Mouse (Mus musculus): ENCODE measurements around the gene Col26a1. TPM values are rescaled to one million over a fixed set of nuclear protein-coding genes. Genes with fewer than 3 reads are reported as not detected.

Gene Col26a1
- polyA plus RNA-seq, 1 experiment from 2014 or later, result 73.0 TPM

GRCm38 (mm10) chr5:136784531-136784930, 98.5 kb downstream of the Col26a1 start:
- 81% methylated on average over 8 of the region's 8 CpGs for WGBS
- no peak for DNase-seq (ENCODE audit: low spot score)
- Histone ChIP-seq H3K9me3 (no peaks in the 10 kb centered on the region), H3K4me3 (no peak overlapping the region), H3K4me1 (replicated peaks) (no peaks in the 10 kb centered on the region), H3K36me3 (no peaks in the 10 kb centered on the region), H3K27me3 (ENCODE audit: insufficient read depth, poor library complexity, severe bottlenecking) (no peaks in the 10 kb centered on the region), H3K27ac (no peak overlapping the region)

GRCm38 (mm10) chr5:136782600-136782999, 100.4 kb downstream of the Col26a1 start:
- Histone ChIP-seq H3K36me3 (no peaks in the 10 kb centered on the region), H3K27me3 (ENCODE audit: insufficient read depth, poor library complexity, severe bottlenecking) (no peaks in the 10 kb centered on the region), H3K9me3 (0 out of 2 replicates have a peak, but pooled peaks cover under 1% of the 10 kb centered on the region), H3K27ac (no peak overlapping the region), H3K4me3 (no peak overlapping the region), H3K4me1 (replicated peaks) (no peaks in the 10 kb centered on the region)
- 67% methylated on average over 13 of the region's 13 CpGs for WGBS
- DNase-seq (ENCODE audit: low spot score), result no peak

- H3K9me3 ChIP-seq, result peaks cover 11% of the 10 kb centered on the region; the same call in 1 of the 2 replicates
- WGBS, result 46% methylated on average over 10 of the region's 10 CpGs
- H3K4me3 ChIP-seq, result no peak overlapping the region
- peak; percentile 63 for DNase-seq (ENCODE audit: low spot score)
- no peaks in the 10 kb centered on the region for H3K4me1 ChIP-seq (replicated peaks)
- H3K36me3 ChIP-seq, result no peaks in the 10 kb centered on the region
- no peaks in the 10 kb centered on the region for H3K27me3 ChIP-seq (ENCODE audit: insufficient read depth, poor library complexity, severe bottlenecking)
- H3K27ac ChIP-seq, result no peak overlapping the region
Observed at GRCm38 (mm10) chr5:136780465-136780864, 102.5 kb downstream of the Col26a1 start.

- Histone ChIP-seq H3K4me3 (no peak overlapping the region), H3K36me3 (no peaks in the 10 kb centered on the region), H3K27me3 (ENCODE audit: insufficient read depth, poor library complexity, severe bottlenecking) (no peaks in the 10 kb centered on the region), H3K27ac (no peak overlapping the region), H3K4me1 (replicated peaks) (no peaks in the 10 kb centered on the region), H3K9me3 (peaks cover 16% of the 10 kb centered on the region; the same call in 1 of the 2 replicates)
- WGBS, result 89% methylated on average over 6 of the region's 6 CpGs
- DNase-seq (ENCODE audit: low spot score), result no peak
Observed at GRCm38 (mm10) chr5:136779946-136780345, 103.1 kb downstream of the Col26a1 start.

GRCm38 (mm10) chr5:136775548-136775947, 107.5 kb downstream of the Col26a1 start:
- 87% methylated on average over 3 of the region's 3 CpGs for WGBS
- H3K9me3 ChIP-seq, result peaks cover 24% of the 10 kb centered on the region; the same call in 1 of the 2 replicates
- no peak overlapping the region for H3K4me3 ChIP-seq
- DNase-seq (ENCODE audit: low spot score), result no peak
- no peaks in the 10 kb centered on the region for H3K36me3 ChIP-seq
- H3K27me3 ChIP-seq (ENCODE audit: insufficient read depth, poor library complexity, severe bottlenecking), result no peaks in the 10 kb centered on the region
- H3K27ac ChIP-seq, result no peak overlapping the region
- 0 out of 2 replicates have a peak, but pooled peaks cover 4% of the 10 kb centered on the region for H3K4me1 ChIP-seq (replicated peaks)

- no peak overlapping the region for H3K4me3 ChIP-seq
- 61% methylated on average over 22 of the region's 22 CpGs for WGBS
- H3K27me3 ChIP-seq (ENCODE audit: insufficient read depth, poor library complexity, severe bottlenecking), result no peaks in the 10 kb centered on the region
- H3K36me3 ChIP-seq, result no peaks in the 10 kb centered on the region
- no peak for DNase-seq (ENCODE audit: low spot score)
- H3K9me3 ChIP-seq, result peaks cover 24% of the 10 kb centered on the region; the same call in 1 of the 2 replicates
- no peak overlapping the region for H3K27ac ChIP-seq
- H3K4me1 ChIP-seq (replicated peaks), result peaks cover 12% of the 10 kb centered on the region
Observed at GRCm38 (mm10) chr5:136773044-136774039, 109.7 kb downstream of the Col26a1 start.

GRCm38 (mm10) chr5:136771132-136771531, 111.9 kb downstream of the Col26a1 start:
- WGBS, result 93% methylated on average over 10 of the region's 10 CpGs
- H3K27me3 ChIP-seq (ENCODE audit: insufficient read depth, poor library complexity, severe bottlenecking), result no peaks in the 10 kb centered on the region
- no peak for DNase-seq (ENCODE audit: low spot score)
- H3K4me3 ChIP-seq, result no peak overlapping the region
- H3K4me1 ChIP-seq (replicated peaks), result peaks cover 16% of the 10 kb centered on the region
- no peak overlapping the region for H3K27ac ChIP-seq
- no peaks in the 10 kb centered on the region for H3K36me3 ChIP-seq
- peaks cover 17% of the 10 kb centered on the region; the same call in 1 of the 2 replicates for H3K9me3 ChIP-seq

GRCm38 (mm10) chr5:136767304-136767703, 115.7 kb downstream of the Col26a1 start:
- no peak overlapping the region for H3K4me3 ChIP-seq
- DNase-seq (ENCODE audit: low spot score), result no peak
- no peaks in the 10 kb centered on the region for H3K9me3 ChIP-seq
- 84% methylated on average over 9 of the region's 9 CpGs for WGBS
- peaks cover 12% of the 10 kb centered on the region for H3K4me1 ChIP-seq (replicated peaks)
- H3K27me3 ChIP-seq (ENCODE audit: insufficient read depth, poor library complexity, severe bottlenecking), result no peaks in the 10 kb centered on the region
- no peak overlapping the region for H3K27ac ChIP-seq
- H3K36me3 ChIP-seq, result no peaks in the 10 kb centered on the region

- WGBS, result 44% methylated on average over 8 of the region's 8 CpGs
- H3K4me3 ChIP-seq, result no peak overlapping the region
- DNase-seq (ENCODE audit: low spot score), result no peak
- H3K27me3 ChIP-seq (ENCODE audit: insufficient read depth, poor library complexity, severe bottlenecking), result no peaks in the 10 kb centered on the region
- H3K27ac ChIP-seq, result no peak overlapping the region
- no peaks in the 10 kb centered on the region for H3K36me3 ChIP-seq
- no peaks in the 10 kb centered on the region for H3K9me3 ChIP-seq
- peaks cover 4% of the 10 kb centered on the region for H3K4me1 ChIP-seq (replicated peaks)
Observed at GRCm38 (mm10) chr5:136764157-136764669, 118.8 kb downstream of the Col26a1 start.

- Histone ChIP-seq H3K9me3 (no peaks in the 10 kb centered on the region), H3K27ac (no peak overlapping the region), H3K4me1 (replicated peaks) (no peaks in the 10 kb centered on the region), H3K4me3 (no peak overlapping the region), H3K27me3 (ENCODE audit: insufficient read depth, poor library complexity, severe bottlenecking) (no peaks in the 10 kb centered on the region), H3K36me3 (no peaks in the 10 kb centered on the region)
- DNase-seq (ENCODE audit: low spot score), result no peak
- 72% methylated on average over 6 of the region's 6 CpGs for WGBS
Observed at GRCm38 (mm10) chr5:136760345-136760744, 122.7 kb downstream of the Col26a1 start.

- WGBS, result 53% methylated on average over 6 of the region's 6 CpGs
- no peak overlapping the region for H3K27ac ChIP-seq
- H3K4me1 ChIP-seq (replicated peaks), result no peaks in the 10 kb centered on the region
- H3K27me3 ChIP-seq (ENCODE audit: insufficient read depth, poor library complexity, severe bottlenecking), result no peaks in the 10 kb centered on the region
- no peaks in the 10 kb centered on the region for H3K9me3 ChIP-seq
- H3K36me3 ChIP-seq, result 0 out of 2 replicates have a peak, but pooled peaks cover under 1% of the 10 kb centered on the region
- no peak for DNase-seq (ENCODE audit: low spot score)
- no peak overlapping the region for H3K4me3 ChIP-seq
Observed at GRCm38 (mm10) chr5:136759781-136760180, 123.2 kb downstream of the Col26a1 start.

- Histone ChIP-seq H3K4me3 (no peak overlapping the region), H3K27ac (no peak overlapping the region), H3K4me1 (replicated peaks) (no peaks in the 10 kb centered on the region), H3K36me3 (peaks cover 31% of the 10 kb centered on the region), H3K9me3 (peaks cover 4% of the 10 kb centered on the region; the same call in 1 of the 2 replicates), H3K27me3 (ENCODE audit: insufficient read depth, poor library complexity, severe bottlenecking) (no peaks in the 10 kb centered on the region)
- WGBS, result 5% methylated on average over 3 of the region's 3 CpGs
- peak; percentile 72 for DNase-seq (ENCODE audit: low spot score)
Observed at GRCm38 (mm10) chr5:136755696-136756095, 127.3 kb downstream of the Col26a1 start.

- H3K27ac ChIP-seq, result no peak overlapping the region
- no peaks in the 10 kb centered on the region for H3K4me1 ChIP-seq (replicated peaks)
- H3K9me3 ChIP-seq, result peaks cover 17% of the 10 kb centered on the region
- peaks cover 47% of the 10 kb centered on the region for H3K36me3 ChIP-seq
- no peak overlapping the region for H3K4me3 ChIP-seq
- WGBS, result 75% methylated on average over 14 of the region's 14 CpGs
- no peak for DNase-seq (ENCODE audit: low spot score)
- no peaks in the 10 kb centered on the region for H3K27me3 ChIP-seq (ENCODE audit: insufficient read depth, poor library complexity, severe bottlenecking)
Observed at GRCm38 (mm10) chr5:136754053-136754591, 128.9 kb downstream of the Col26a1 start.

Measured in hindbrain, embryonic 10.5 days (tissue).